Mouse (Mus musculus): ENCODE measurements at regions not wholly inside any gene's neighbourhood (a gene's known extent, or its start where the extent isn't known, plus 50 kb on each side); places are given as distances from the start of the nearest gene placed in this dataset.

DNA sequence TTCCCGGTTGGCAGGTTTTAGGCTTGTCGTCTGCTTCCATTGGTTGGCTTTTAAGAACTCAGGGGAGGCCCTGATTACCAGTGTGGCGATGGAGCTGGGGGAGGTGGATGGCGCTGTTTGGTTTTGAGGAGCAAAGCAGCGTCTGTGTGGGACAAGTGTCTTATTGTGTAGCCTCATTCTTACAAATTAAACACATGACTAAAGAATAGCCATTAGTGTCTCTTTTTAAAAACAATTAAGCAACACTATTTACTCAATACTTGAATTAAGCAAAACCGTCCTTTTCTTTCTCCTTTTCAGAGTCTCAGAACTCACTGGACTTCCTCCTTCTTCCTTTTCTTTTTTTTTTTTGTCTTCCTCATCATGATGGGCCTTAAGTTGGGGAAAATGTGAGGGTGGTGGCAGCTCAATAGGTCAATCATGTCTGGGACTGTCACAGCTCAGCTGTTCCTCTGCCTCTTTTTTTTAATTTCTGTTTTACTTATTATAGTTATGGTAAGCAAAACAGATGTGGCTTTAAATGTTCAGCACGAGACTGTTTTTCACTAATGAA, 89.1 kb downstream of the Kcnrg start:
- in situ Hi-C loops (cut with MseI, MboI): no loop called here

DNA sequence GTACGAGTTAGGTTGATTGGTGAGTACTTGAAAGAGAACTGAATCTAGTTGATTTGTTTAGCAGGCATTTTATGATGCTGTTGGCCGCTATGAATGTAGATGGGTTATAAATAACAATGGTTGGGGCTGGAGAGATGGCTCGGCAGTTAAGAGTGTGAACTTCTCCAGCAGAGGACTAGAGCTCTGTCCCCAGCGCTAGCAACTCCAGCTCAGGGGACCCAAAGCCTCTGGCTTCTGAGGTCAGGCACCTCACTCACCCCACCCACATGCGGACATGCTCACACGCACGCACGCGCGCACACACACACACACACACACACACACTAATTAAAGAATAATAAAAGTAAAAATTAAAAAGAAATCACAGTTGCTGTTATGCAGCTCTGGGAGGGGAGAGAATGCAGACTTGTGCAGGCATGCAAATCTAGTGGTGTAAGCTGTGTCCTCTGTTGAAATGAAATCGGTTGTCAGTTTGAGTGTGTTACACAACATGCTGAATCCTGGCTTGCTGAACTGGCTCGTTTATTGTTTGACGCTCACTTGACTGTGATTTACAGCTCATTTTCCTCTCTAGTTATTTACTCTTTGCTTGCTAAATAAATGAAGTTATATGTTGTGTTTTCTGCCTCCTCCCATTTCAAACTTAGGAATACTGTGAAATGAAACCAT, 89.8 kb downstream of the Kcnrg start:
- in situ Hi-C loops (cut with MseI, MboI): no loop called here

DNA sequence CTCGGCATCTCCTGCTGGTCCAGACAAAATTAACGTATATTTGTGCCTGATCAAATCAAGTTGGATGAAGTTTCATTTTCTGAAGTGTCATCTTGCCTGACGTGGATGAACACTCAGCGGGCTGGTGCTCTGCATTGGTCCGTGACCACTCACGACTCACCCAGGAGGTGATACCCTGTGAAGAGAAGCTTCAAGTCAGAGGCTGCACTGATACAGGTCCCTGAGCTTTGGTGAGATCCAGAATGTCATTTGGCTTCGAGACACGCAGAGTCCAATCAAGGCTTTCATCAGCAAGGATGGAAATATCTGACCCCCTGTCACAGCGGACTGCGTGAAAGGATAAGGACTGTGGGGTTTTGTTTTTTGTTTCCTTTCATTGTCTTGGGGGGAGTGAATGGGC, 90.4 kb downstream of the Kcnrg start:
- in situ Hi-C loops (cut with MseI, MboI): no loop called here

DNA sequence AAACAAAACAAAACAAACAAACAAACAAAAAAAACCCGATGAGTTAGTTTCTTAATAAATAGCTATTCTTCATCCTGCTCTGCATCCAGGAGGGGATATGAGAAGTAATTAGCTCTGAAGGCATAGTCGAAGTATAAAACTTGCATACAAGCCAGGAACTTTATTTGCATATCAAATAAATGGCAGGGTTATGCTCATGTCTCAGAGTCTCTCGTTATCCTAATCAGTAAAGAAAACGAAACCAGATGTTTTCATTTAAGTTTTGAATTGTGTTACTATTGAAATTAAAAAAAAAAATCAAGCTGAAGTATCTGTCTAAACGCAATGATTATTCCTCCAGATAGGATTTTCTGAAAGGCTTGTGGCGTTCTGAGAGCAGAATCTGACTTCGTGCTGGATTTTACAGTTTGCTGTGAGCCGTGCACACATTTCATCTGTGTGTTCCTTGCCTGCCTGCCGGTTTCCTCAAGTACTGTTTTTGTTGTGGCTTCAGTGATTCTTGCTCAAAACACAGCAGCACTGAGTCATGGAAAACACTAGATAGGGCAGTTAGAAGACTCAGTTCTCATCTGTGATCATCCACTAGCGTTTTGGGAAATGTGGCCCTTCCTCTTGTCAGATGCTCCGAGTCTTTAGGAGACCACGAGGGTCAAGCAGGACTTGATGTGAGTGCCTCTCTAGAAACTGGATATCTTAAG, 91.2 kb downstream of the Kcnrg start:
- in situ Hi-C loops (cut with MseI, MboI): no loop called here

DNA sequence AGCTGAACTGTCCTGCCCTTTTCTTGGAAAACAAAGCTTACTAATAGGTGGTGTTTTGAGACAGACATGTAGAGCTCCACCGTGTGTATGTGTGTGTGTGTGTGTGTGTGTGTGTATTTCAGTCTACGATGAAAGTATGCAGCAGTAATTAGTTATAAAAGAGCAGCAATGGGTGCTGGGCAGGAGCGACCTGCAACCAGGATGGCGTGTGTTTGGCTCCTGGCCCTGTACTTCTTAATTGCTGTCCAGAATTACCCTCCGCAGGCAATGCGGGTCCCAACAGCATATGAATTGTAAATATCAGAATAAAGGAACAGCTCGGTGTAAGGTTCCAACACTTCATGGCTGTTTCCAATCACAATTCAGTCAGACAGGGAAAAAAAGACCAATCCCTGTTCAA, 92.4 kb downstream of the Kcnrg start:
- in situ Hi-C loops (cut with MseI, MboI): no loop called here

DNA sequence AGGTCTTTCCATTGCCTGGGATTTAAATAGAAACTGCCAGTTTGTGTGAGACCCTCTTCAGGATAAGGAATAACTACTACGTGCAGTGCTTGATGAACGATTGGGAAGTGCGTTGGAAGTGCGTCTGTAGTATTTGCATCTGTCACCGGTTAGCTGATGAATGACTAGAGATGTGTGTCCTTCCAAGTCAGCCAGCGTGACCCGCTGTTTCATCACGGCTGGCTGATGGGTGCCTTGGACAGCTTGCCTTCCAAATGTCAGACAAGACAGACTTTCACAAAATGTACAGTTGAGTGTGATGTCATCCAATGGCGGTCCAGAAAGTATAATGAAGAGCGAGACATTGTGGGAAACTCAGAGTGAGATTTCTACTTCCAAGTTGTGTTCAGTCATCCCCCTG, 93.9 kb downstream of the Kcnrg start:
- in situ Hi-C loops (cut with MseI, MboI): no loop called here

DNA sequence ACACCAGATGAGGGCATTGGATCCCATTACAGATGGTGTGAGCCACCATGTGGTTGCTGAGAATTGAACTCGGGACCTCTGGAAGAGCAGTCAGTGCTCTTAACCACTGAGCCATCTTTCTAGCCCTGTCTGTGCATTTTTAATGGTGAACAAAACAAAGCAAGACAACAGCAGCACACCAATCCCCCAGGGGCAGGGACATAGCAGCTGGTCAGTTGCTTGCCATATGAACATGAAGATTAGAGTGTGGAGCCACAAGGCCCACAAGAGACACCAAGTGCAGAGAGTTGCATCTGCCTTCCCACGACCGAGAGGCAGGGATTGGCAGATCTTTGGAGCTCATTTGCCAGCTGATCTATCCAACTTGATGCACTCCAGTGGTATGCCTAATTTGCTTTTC, 96.7 kb downstream of the Kcnrg start:
- in situ Hi-C loops (cut with MseI, MboI): no loop called here

DNA sequence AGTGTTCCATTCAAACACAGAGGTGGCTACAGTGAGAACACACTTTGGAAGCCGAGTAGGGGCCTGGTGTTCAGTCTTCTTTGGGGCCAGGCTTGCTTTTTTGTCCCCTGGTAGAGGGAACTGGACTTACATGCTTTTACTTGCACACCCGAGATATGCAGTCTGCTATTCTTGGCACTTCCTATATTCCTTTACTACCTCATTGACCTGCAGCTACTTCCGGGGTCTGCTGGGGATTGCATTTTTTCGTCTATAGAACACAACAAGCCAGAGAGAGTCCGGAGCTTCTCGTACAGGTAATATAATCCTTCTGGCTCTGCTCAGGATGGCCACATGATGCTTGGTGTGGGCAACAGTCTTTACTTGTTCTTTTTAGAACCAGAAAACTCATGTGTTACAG, 99.7 kb downstream of the Kcnrg start:
- in situ Hi-C loops (cut with MseI, MboI): no loop called here

DNA sequence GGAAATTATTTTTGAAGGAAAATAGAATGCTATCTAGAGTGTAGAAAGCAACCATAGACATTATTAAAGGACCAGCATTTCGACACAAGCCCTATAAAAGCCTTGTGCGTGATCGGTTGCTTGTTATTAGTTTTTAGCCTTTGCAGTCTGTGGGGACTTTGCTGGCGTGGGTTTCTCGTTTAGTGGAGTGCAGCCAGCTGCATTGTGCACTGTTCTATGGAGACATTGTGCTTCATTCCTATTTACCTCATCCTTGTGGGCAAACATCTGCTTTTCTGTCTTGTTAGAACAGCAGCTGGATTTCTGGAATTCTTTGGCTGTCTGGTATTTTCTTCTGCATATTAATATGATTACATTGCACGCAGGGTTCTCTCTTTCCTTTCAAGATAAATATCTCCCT, 101.1 kb downstream of the Kcnrg start:
- in situ Hi-C loops (cut with MseI, MboI): no loop called here

DNA sequence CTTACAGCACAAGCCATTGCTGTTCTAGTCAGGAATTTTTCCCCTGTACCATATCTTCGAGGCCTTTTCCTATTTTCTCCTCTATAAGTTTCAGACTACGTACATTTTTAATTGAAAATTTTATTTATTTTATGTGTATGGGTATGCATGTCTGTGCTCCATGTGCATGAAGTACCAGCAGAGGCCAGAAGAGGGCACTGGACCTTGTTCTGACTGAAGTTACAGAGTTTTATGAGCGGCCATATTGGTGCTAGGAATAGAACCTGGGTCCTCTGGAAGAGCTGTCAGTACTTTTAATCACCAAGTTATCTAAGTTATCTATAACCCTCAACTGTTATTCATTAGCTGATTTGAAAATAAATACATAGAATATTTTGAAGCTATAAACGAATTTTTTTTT, 108.5 kb downstream of the Kcnrg start:
- in situ Hi-C loops (cut with MseI, MboI): no loop called here

DNA sequence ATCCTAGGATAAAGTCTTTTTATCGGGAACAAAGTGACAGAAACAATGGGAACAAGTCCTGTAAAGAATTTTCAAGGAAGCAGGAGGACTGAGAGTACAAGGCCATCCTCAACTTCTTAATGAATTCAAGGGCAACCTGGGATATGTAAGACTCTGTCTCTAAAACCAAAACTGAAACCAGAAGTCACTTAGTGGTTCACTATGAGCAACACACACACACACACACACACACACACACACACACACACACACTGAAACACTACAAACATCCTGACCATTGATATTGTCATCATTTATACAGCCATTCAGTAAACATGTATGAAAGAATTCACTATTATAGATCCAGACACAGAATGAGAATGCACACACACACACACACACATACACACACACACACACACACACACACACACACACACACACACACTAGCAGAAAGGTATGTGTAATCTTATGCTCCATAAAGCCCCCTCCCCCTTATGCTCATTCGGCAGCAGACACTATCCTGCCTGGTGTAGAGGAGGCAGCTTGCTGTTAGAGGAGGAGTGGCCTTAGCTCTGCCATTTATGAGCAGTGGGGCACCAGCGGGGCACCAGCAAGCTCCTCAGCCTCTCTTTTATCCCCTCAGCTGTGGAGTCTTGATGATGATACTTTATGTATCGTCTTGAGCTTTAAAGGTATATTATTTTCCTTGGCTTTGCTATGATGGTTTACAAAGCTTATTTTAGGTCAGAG, 111.3 kb downstream of the Kcnrg start:
- in situ Hi-C loops (cut with MseI, MboI): no loop called here

DNA sequence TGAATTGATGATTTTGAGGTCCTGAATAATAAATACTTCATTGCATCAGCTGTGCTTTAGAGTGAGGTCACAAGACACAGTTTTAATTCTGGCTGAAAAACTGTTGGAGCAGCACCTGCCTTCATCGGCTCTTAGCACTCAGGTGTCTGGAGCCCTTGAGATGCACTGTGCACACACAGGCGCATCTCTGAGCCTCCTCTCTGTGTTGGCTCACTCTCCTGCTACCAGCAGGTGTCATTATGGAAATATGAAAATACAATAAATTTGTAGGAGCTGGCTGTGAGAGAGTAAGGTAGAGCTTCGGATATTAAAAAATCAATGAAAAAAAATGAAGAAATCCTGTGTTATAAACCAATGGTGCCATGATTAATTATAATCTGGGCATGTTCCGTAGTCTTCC, 114.0 kb downstream of the Kcnrg start:
- in situ Hi-C loops (cut with MseI, MboI): no loop called here

DNA sequence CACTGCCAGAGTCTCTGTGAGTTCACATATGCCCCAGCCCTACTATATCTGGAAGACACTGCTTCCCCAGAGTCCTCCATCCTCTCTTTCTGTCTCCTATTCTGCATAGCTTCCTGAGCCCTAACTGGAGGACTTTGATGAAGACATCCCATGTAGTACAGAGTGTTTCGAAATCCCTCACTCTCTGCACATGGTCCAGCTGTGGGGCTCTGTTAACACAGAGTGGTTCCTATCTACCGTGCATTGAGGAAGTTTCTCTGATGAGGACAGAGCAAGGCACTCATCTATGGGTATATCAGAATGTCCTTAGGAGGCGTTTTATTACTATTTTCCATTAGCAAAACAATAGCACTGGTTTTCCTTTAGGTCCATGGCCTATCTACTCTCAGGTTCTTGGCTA, 117.7 kb downstream of the Kcnrg start:
- in situ Hi-C loops (cut with MseI, MboI): no loop called here

DNA sequence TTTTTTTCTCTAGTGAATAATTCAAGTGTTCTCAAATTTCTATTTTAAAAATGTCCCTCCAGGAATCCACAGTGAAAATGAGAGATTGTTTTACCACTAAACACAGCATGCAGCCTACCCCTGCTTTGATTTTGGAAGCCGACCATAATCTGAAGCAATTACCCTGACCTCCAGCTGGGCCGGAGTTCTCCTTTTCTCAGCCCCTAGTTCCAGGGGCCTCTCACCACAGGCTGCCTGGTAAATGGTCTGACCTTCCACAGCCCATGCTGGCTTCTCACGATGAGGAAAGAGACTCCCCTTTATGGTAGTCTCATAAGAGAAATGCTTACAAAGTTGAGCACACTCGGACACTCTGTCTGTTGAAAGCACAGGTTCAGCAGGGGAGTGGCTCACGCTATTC, 121.3 kb downstream of the Kcnrg start:
- in situ Hi-C loops (cut with MseI, MboI): no loop called here

DNA sequence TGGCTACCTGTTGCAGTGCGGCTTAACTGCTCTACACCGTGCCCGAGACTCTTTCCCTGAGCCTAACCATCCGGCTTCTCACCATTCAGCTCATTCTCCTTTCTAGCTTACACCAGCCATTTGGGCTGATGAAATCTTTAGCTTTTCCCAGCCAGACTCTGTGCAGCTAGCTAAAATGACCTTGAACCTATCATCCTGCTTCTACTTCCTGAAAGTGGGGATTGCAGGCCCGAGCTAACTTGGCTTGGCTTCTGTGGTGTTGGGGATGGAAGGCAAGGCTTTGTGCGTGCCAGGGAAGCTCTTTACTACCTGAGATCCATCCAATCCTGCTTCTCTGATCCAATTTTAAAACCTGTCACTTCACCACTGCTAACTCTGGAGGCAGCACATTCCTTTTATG, 128.3 kb downstream of the Kcnrg start:
- in situ Hi-C loops (cut with MseI, MboI): no loop called here

DNA sequence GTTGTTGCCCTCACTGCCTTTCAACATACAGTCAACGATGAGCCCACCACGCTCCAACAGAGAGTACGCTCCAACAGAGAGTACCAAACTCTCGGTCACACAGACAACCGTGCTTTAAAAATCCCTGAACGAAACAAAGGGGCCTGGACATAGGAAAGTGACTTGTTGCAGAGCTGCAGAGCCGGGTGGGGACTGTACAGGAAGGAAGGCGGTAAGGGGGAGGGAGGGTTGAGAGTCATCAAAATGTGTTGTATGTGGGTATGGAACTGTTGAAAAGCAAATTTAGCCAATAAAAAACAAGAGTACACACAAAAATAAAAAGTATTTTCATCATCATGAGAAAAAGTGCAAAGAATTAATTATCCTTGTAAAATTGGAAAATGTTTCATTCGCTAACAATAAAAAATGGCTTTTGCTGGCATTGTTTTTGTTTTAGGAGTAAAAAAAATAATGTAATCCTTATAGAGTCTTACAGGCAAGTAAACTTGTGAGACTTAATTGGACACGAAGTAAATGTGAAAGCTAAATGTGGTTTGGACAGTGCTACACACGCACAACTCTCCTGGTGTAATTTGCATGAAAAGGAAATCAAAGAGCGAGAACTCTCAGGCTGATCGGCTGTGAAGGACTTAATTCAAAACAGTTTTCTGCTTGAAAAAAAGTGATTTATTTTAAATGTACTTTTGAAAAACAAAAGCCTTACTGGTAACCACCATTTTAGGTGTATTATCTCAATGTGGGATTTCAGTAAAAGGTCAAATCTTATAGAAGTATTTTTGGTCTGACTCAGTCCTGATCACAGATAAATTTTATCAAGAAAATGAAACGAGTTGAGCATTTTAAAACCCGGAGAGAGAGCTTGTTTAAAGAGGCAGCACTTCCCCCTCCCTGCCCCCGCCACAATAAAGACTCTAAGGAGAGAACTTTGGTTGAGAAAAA, 129.4 kb downstream of the Kcnrg start:
- in situ Hi-C loops (cut with MseI, MboI): no loop called here

DNA sequence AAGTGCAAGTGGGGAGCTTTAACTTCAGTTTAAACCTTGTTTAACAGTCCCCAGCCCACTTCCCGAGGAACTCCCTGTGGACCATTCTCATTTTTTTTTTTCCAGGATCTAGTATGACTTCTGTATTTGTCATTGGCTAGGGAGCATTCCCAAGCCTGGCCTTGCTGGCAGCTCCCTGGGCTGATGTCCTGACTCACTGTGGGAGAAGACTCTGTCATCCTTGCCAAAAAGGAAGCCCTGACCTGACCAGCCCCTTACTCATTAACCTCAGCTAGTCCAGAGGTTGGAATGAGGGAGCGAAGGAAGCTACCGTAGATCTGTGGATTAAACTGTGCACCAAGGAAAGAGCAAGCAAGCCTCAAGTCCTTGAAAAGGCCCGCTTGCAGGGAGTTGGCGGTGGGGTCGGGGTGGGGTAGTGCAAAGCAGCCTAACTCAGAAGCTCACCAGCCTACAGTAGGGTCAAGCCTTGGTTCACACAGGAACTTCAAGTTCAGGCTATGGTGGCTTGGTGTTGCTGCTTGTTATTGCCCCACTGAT, 130.3 kb downstream of the Kcnrg start:
- in situ Hi-C loops (cut with MseI, MboI): no loop called here

DNA sequence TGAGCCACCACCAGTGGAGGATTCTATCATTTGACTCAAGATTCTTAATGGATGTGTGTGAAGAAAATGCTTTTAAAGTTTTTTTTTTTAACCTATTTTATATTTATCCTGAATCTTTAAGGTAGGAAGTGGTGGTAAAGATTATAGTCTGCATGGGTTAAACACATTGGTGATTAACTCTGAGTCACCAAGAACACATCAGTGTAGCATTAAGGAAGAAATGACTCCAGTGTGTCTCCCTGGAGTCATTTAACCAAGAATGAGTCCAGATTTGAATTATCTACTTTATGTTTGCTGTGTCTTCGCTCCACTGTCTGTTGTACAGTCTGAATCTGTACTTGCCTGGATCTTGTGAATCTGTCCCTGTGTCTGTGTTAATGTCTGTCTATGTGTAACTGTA, 132.2 kb downstream of the Kcnrg start:
- in situ Hi-C loops (cut with MseI, MboI): no loop called here

DNA sequence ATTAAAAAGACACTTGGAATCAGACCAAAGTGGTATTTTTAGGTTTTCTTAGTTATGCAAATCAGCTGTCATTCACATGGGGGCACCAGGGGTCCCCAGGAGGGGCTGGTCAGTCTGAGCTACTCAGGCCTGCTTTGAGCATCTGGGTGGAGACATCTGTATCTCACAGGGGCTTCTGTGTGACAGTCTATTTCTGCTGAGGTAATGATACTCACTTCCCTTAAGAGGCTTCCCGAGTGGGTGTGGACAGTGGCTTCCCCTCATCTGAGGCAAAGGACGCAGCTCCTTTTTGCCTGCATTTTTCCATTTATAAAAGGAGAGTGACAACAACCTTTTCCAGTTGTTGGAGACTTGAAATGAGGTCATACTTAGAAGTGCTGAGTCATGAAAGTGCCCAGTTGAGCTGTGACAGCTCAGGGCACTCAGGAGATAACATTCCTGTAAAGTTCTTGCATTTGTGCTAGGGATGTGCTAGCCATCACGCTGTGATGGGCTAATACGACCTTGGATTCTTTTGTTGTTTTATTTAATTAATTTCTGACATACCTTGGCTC, 136.7 kb downstream of the Kcnrg start:
- in situ Hi-C loops (cut with MseI, MboI): no loop called here

DNA sequence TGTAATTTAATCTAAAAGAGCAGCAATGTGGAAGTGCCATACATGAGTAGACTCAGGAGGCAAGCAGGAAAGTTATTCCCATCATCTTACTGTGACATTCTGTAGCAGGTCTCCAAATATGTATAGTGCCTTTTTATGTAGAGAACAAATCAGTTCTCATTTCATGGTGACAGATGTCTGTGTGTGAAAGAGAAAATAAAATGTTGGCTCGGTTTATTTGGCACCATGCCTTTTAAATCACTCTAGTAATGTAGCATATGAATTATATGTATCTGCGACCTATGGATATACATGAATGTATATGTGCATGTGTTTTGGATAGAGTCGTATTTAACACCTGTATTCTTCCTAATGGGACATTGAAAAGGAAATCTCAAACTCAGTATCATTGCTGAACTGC, 146.2 kb downstream of the Kcnrg start:
- in situ Hi-C loops (cut with MseI, MboI): no loop called here

DNA sequence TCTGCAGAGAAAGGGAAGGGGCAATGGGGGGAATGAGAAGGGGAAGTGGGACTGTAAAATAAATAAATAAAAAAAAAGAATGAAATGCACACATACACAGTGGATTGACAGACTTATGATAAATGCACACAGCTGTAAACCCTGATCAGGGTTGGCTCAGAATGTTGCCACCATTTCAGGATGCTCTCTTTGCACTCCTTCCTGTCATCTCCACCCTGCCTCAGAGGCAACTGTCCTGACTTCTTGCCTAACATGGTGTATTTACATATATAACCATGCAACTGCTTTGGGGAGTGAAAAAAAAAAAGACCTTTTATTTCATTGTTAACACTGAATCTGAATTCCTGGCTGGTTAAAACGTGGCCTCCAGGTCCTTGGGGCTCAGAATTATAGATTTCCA, 149.4 kb downstream of the Kcnrg start:
- in situ Hi-C loops (cut with MseI, MboI): no loop called here
